Mouse (Mus musculus): ENCODE measurements around the gene Tnfrsf26. TPM values are rescaled to one million over a fixed set of nuclear protein-coding genes. Genes with fewer than 3 reads are reported as not detected.
"Not testable (repeated sequence)": the region's sequence is repeated elsewhere in the genome, so short reads cannot be mapped to it uniquely, and the experiment has no call there.

Gene Tnfrsf26
- 1 to 10 TPM; 1.0 to 1.4 TPM for total RNA-seq (2021)

DNA sequence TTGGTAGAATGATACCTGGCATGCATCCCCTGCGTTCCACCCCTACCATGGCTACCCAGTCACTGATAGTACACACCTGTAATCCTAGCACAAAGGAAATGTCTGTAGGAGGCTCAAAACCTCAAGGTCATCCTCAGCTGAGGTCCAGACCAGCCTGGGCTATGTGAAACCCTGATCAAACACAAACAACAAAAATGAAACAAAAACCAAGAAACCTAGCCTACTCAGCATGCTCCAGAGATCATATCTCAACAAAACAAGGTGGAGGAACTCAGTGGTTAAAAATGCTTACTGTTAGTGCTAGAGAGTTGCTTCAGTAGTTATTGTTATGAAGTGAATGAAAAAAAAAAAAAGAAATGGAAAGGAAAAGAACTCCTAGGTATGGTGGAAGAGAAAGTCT is at the start of gene Tnfrsf26:
Gene Tnfrsf26, minus strand, starts transcription at position 183 of the 400 bp plus-strand sequence.
- no peak for DNase-seq

DNA sequence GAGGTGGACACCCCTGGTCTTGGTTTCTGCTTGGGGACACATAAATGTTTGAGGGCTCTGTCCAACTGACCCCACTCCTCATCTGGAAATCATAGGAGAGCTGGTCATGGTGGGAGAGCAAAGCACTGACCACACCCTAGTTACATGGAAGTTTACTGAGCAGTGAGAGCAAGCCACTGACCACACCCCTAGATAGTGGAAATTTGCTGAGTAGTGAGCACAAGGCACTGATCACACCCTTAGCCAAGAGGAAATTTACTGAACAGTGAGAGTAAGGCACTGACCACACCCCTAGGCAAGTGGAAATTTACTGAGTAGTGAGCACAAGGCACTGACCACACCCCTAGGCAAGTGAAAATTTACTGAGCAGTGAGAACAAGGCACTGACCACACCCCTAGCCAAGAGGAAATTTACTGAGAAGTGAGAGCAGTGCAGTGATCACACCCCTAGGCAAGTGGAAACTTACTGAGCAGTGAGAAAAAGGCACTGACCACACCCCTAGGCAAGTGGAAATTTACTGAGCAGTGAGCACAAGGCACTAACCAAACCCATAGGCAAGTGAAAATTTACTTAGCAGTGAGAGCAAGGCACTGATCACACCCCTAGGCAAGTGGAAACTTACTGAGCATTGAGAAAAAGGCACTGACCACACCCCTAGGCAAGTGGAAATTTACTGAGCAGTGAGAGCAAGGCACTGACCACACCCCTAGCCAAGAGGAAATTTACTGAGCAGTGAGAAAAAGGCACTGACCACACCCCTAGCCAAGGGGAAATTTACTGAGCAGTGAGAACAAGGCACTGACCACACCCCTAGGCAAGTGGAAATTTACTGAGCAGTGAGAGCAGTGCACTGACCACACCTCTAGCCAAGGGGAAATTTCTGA is 38.1 kb upstream of the Tnfrsf26 start:
- DNase-seq, result no peak

DNA sequence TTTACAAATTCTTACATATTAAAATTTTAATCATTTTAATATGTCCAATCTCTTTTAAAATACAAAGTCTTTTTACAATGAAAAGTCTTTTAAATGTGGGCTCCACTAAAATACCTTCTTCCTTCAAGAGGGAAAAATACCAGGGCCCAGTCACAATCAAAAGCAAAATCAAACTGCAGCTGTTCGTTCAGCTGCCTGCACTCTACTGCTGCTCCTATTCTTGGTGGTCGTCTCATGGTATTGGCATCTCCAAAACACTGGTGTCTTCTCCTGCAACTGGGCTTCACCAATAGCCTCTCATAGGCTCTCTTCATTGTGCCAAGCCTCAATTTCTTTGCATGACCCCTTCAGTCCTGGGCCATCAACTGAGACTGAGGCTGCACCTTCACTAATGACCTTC is 34.9 kb upstream of the Tnfrsf26 start:
- DNase-seq, result no peak

DNA sequence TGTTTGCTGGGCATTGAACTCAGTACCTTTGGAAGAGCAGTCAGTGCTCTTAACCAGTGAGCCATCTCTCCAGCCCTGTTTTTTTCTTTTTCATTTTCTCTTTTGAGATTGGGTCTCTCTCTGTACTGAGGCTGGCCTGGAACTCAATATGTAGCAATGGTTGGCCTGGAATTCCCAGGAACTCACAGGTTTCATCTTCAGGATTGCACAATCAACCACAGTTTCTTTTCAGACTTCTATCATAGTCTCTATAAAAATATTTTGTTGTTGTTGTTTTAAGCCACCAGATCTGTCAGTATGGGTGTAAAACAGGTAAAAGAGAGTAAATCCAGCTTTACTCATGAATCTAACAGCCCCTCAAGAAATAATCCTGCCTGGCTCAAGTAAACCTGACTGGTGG is 32.3 kb upstream of the Tnfrsf26 start:
- no peak for DNase-seq

DNA sequence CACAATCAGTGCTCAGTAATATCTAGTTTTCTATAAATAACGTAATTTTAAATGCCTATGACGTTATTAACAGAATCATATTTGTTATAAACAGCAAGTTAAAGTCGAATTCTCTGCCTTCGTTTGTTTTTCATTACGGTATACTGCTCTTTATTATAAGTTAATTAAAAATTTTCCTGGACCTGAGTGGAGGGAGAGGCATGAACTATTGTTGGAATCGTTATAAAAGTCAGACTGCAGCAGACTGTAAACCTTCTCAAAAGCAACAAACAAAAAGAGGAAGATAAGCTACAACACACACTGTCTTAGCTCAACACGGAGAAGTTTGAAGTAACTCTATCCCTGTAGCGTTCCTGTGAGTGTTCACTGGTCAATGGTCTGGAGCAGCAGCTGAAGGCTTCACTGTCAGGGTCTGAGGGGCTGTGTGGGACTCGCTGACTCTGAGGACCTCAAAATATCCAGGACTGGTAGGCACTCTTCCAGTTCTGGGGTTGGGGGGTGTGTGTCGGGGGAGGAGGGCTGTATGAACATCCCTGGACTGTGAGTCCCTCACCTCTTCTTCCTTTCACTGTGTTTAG is 21.3 kb upstream of the Tnfrsf26 start:
- DNase-seq, result not testable (repeated sequence)

DNA sequence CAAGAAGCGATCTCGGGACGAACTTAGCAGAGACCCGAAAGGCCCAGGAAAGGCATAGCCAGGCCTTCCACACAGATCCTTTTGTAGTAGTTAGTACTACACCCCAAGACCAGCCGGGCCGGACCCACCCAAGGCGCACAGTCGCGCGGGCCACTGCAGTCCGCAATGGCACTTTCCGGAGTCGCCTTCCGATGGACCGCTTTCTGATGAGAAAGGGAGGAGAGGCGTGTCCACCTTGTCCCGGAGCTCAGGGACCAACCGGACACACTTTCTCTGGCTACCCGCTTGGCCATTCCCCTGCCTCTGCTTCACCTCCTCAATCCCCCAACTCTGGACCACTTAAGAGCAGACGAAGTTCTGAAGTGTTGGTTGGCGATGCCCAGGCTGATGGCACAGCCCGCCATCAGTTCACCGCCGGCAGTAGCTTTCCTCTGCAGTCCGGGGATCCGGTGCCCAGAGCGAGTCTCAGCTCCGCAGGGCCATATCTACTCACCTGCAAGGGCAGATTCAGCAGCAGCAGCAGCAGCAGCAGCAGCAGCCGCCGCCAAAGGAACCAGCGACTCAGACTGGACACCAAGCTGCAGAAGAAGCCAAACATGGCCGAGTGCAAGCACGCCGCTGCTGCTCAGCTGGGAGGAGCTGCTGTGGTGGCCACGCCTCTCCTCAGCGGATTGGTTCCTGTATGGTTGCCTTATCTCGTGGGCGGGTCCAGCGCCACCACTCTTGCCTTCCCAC is 20.7 kb upstream of the Tnfrsf26 start, which contains the start of gene Tnfrsf22:
Gene Tnfrsf22, minus strand, starts transcription at position 628 of the 735 bp plus-strand sequence.
- DNase-seq, result peak; percentile 83

DNA sequence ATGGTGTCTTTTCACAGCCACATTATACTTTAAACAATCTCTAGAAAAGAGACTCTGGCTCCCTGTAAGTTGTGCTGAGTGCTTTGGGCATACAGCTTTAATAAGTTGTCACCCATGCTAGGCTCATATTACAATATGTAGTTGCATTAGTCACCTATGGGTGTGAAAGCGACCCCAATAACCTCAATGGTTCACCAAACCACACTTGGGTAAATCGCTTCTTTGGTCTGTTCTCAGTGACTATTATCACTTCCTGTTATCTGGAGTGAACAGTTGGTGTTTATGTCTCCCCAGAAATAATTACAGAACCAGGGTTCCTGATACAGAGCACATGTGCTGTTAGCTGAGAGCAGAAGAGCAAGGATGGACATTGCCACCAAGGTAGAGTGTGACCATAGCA is 15.4 kb upstream of the Tnfrsf26 start:
- not testable (repeated sequence) for DNase-seq

DNA sequence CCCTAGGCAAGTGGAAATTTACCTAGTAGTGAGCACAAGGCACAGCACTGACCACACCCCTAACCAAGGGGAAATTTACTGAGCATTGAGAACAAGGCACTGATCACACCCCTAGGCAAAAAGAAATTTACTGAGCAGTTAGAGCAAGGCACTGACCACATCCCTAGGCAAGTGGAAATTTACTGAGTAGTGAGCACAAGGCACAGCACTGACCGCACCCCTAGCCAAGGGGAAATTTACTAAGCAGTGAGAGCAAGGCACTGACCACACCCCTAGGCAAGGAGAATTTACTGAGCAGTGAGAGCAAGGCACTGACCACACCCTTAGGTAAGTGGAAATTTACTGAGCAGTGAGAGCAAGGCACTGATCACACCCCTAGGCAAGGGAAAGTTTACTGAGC is 8.2 kb upstream of the Tnfrsf26 start:
- no peak for DNase-seq

DNA sequence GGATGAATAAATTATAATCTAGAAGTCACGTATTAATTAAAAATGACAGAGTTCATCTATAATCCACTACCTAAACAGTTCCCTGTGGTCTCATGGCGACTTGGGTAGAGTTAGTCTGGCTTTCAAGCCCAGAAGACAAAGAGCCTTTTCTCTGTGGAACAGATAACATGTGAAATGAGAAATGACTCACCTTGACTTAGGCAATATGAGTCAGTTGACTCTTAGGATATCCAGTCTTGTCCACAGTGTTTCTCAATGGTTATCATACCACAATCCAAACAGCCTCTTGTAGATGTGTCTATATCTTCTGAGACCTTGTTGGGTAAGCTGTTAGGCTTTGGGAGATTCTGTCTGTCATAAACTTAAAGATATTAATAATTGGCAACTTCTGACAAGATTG is 3.0 kb upstream of the Tnfrsf26 start:
- no peak for DNase-seq

DNA sequence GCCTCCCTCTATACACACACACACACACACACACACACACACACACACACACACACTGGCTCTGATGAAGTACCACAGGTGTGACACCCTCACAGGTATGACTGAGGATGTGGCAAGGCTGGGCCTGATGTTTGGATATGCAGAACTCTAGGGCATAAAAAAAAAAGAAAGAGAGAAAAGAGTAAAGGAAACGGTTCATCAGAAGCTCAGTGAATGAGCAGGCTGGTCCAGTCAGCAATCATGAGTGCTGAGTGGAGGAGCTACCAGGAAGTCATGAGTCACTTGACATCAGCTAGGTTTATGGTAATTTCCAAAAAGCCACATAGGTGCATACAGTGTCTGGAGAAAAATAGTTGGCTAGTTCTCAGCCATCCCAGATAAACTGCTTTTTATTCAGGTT is 979 bp upstream of the Tnfrsf26 start:
- DNase-seq, result no peak

DNA sequence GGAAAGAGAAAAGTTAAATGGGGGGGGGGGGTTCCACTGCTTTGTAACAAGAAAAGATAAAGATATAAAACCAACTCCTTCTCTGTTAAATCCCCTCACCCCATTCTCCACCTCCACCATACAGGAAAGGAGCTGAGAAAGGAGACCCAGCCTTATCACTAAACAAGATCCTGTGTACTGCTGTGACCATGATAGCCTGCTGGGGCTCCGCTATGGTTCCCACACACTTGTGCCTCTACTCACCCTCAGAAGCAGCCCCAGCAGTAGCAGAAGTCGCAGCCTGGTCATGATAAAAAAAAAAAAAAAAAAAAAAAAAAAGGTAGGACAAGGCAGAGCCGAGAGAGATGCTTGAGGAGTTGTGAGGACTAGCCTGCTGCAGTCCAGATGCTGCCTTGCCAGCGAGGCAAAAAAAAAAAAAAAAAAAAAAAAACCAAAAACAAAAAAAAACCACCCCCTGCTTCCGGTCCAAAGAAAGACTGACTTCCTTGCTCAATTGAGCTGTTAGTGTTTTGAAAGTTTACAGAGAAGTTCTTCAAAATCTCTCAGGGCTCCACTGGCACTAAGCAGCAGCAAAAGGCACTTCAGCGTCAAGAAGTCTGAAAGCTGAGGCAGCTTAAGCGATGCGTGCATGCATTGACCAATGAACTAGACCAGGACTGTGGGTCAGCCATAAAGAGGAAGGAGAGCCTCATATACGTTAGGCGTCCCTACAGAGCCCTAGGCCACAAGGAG is 801 bp downstream of the Tnfrsf26 start:
- no peak for DNase-seq

DNA sequence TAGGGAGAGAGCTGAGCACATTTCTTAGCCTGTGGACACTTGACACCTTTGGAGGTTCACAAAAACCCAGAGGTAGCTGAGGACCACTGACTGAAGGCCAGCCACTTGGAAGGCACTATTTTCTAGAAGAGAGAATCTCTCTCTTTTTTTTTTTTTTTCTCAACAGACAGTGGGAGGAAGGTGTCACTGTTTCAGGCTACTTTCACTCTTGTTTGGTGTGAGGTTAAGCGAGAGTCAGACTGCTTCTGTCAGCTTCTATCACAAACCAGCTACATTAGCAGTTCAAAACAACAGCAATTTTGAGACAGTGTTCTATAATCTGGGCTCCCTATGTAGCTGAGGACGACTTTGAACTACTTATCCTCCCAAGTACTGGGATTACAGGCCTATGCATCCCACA is 2.3 kb downstream of the Tnfrsf26 start:
- no peak for DNase-seq

DNA sequence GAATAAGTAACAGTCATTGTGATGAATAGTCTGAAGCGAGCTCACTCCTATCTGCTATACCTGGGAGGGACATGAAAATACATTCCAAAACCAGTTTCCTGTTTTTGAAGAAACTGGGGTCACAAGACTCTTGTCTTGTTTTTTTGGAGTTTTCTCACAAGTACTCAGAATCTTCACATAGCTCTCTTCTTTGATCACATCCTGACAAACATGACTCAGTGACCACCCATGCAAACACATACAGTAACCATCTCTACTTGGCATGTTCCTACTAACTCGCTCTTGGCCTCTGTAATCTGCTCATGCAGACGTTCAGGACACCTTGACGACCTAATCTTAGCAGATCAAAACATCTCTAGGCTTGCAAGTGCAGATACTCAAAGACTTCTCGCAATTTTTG is 3.4 kb downstream of the Tnfrsf26 start:
- no peak for DNase-seq

DNA sequence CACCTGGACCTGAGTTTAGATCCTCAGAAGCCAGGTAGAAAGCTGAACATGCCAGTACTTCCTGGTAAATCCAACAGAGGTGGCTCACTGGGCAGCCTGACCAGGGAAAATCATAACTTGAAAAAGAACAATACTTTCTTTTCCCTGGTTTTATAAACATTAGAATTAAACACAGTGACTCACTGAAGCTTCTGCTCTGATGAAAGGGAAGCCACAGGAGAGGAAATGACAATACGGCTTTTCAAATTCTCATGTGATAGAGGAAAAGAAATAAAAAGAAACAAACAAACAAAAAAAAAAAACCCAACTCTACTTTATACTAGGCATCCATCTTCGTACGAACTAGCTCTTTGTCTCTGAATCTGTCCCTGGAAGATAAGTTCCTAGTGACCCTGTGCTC is 4.0 kb downstream of the Tnfrsf26 start:
- no peak for DNase-seq

DNA sequence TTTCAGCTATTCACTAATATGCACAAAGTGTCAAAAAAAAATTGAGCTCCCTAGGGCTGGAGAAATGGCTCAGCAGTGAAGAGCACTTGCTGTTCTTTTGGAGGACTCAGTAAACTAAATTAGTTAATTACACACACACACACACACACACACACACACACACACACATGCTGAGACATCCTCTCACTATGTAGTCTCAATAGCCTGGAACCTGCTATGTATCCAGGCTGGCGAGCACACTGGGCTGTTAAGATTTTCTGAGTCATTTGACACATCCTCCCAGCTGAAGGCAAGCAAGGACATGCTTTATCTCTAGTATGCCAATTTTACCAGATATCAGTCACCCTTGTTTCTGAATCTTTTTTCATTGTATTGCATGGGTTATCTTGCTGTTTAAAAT is 7.6 kb downstream of the Tnfrsf26 start:
- DNase-seq, result no peak

DNA sequence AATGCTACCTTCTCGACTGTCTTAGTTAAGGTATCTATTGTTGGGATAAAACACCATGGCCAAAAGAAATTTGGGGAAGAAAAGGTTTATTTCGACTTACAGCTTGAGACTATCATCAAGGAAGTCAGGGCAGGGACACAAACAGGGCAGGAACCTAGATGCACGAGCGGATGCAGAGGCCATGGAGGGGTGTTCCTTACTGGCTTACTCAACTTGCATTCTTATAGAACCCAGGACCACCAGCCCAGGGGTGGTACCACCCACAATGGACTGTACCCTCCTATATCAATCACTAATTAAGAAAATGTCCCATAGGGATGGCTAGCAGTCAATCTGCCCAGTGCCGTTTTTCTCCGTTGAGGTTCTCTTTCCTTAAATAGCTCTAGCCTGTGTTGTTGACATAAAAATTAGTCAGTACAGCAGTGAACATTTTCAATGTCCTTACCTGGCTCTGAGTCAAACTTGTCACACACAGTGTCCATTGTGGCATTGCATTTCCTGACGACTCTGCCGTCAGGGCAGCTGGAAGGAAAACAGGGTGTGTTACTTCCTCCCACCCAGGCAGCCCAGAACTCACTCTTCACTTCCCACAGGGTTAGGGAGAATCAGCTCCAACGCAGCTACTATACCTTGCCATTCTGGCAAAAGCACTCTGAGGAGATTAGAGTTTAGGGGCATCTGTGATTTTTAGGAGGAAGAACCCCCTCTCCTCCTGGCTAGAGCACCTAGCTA is 14.0 kb downstream of the Tnfrsf26 start:
- peak; percentile 29 for DNase-seq

DNA sequence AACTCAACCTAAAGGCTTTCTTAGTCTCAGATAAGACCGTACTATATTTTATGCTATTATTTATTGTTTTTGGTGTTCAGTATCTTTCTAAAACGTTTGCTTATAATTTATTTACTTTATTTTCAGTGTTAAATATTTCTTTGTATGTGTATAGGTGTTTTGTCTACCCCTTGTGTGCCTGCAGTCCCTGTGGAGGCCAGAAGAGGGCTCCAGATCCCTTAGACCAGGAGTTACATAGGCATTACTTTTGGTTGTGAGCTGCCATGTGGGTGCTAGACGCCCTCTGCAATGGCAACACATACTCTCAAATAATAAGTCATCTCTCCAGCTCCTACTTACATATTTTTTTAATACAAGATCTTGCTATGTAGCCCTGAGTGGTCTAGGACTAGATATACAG is 16.3 kb downstream of the Tnfrsf26 start:
- DNase-seq, result no peak

DNA sequence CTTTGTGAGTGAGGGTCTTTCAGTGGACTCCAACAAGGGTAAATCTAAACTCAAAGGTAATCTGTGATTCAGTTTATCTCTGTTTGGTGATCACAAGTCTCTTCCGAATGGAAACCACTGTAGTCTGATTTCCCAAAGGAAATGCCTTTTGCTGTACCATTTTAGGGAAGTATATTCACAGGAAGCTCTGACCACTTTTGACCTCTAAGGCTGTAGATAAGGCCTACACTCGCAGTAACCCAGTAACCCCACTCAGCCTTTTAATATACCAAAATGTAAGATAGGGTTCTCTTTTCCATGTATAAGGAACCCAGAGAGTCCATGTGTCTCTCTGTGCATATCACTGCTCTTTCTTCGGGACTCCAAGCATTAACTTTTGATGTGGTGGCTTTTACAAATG is 23.2 kb downstream of the Tnfrsf26 start:
- no peak for DNase-seq

DNA sequence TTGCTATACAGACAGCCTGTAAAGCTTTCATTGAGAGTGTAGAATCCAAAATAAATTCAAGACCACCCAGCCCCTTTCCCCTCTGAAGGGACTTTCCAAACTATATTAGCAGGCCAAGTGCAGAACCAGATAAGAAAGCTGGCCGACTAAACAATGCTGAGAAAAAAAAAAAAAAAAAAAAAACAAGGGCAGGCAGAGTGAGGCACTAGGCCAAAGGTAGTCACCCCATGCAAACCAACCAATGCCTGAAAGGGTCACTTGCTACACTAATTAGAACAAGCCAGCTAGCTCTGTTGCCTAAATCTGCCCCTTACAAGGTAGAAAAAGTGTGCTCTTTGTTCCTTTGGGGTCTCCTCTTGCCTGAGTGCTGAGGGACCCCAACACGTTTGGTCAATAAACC is 23.6 kb downstream of the Tnfrsf26 start:
- no peak for DNase-seq

DNA sequence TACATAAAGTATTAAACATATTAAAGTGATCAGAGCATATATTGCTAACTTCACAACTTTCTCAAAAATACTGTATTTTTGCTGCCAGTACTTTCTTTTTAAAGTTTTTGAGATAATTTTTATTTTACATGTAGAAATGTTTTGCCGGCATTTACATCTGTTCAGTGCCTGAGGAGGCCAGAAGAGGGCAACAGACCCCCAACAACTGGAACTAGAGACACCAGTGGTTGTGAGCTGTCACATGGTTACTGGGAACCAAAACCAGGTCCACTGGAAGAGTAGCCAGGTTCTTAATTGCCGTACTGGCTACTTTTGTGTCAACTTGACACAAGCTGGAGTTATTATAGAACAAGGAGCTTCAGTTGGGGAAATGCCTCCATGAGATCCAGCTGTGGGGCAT is 26.8 kb downstream of the Tnfrsf26 start:
- no peak for DNase-seq

DNA sequence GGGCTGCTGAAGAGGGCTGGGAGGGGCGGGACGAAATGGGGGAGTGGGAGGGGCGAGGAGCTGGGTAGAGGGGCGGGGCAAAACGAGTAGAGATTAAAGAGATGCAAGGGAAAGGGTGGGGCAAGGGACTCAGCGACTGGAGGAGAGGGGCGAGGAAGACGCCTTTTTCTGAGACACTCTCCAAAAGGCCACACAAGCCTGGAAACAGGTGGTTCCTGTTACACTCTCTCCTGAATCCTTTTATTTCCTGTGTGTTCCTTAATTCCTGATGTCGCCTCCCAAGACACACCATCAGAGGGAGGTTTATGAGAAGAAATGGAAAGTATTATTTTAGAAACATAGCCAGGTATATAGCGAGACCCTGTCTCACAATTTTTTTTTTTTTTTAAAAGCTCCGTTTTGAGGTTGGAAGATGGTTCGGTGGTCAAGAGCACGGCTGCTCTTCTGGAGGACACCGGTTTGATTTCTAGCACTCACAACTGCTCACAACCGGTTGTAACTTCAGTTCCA is 28.2 kb downstream of the Tnfrsf26 start:
- no peak for DNase-seq
